Mouse (Mus musculus): ENCODE results near the gene Exoc2. TPM values are rescaled to one million over a fixed set of nuclear protein-coding genes. Genes with fewer than 3 reads are reported as not detected.
A peak's percentile ranks its signal among the peaks of the same experiment; 100 is the strongest.

Gene Exoc2
- total RNA-seq, 4 experiments from 2014 or later, result 41.5 to 47.2 (median 43.8) TPM

GRCm38 (mm10) chr13:30824903-30825302 lies 149.0 kb downstream of the Exoc2 start:
- DNase-seq (ENCODE audit: low spot score in 2 of 2), result no peak

- DNase-seq (ENCODE audit: low spot score in 2 of 2), result no peak
Observed at GRCm38 (mm10) chr13:30820555-30820954, 153.3 kb downstream of the Exoc2 start.

GRCm38 (mm10) chr13:30819891-30820290 lies 154.0 kb downstream of the Exoc2 start:
- DNase-seq (ENCODE audit: low spot score in 2 of 2), result no peak

GRCm38 (mm10) chr13:30817436-30817835 lies 156.5 kb downstream of the Exoc2 start:
- no peak for DNase-seq (ENCODE audit: low spot score in 2 of 2)

GRCm38 (mm10) chr13:30814256-30814655 lies 159.6 kb downstream of the Exoc2 start:
- no peak for DNase-seq (ENCODE audit: low spot score in 2 of 2)

- no peak for DNase-seq (ENCODE audit: low spot score in 2 of 2)
Observed at GRCm38 (mm10) chr13:30813464-30813863, 160.4 kb downstream of the Exoc2 start.

- DNase-seq (ENCODE audit: low spot score in 2 of 2), result no peak
Observed at GRCm38 (mm10) chr13:30809240-30809639, 164.7 kb downstream of the Exoc2 start.

GRCm38 (mm10) chr13:30802336-30802955 lies 171.4 kb downstream of the Exoc2 start:
- no peak for DNase-seq (ENCODE audit: low spot score in 2 of 2)

GRCm38 (mm10) chr13:30801886-30802285 lies 172.0 kb downstream of the Exoc2 start:
- no peak for DNase-seq (ENCODE audit: low spot score in 2 of 2)

GRCm38 (mm10) chr13:30795960-30796359 lies 177.9 kb downstream of the Exoc2 start:
- DNase-seq (ENCODE audit: low spot score in 2 of 2), result no peak

- DNase-seq (ENCODE audit: low spot score in 2 of 2), result peak in 1 of 2 experiments; percentile 4
Observed at GRCm38 (mm10) chr13:30793616-30794015, 180.3 kb downstream of the Exoc2 start.

- peak in 1 of 2 experiments; percentile 3 for DNase-seq (ENCODE audit: low spot score in 2 of 2)
Observed at GRCm38 (mm10) chr13:30793196-30793595, 180.7 kb downstream of the Exoc2 start.

GRCm38 (mm10) chr13:30792741-30793140 lies 181.2 kb downstream of the Exoc2 start:
- no peak for DNase-seq (ENCODE audit: low spot score in 2 of 2)

GRCm38 (mm10) chr13:30792308-30792707 lies 181.6 kb downstream of the Exoc2 start:
- no peak for DNase-seq (ENCODE audit: low spot score in 2 of 2)

- DNase-seq (ENCODE audit: low spot score in 2 of 2), result no peak
Observed at GRCm38 (mm10) chr13:30790016-30790415, 183.9 kb downstream of the Exoc2 start.

- no peak for DNase-seq (ENCODE audit: low spot score in 2 of 2)
Observed at GRCm38 (mm10) chr13:30788421-30788820, 185.5 kb downstream of the Exoc2 start.

- no peak for DNase-seq (ENCODE audit: low spot score in 2 of 2)
Observed at GRCm38 (mm10) chr13:30787960-30788359, 185.9 kb downstream of the Exoc2 start.

- DNase-seq (ENCODE audit: low spot score in 2 of 2), result no peak
Observed at GRCm38 (mm10) chr13:30787556-30787955, 186.3 kb downstream of the Exoc2 start.

- DNase-seq (ENCODE audit: low spot score in 2 of 2), result no peak
Observed at GRCm38 (mm10) chr13:30787036-30787320, 186.9 kb downstream of the Exoc2 start.

- DNase-seq (ENCODE audit: low spot score in 2 of 2), result peak; percentile 55 to 92
Observed at GRCm38 (mm10) chr13:30786235-30787035, 187.5 kb downstream of the Exoc2 start.

- no peak for DNase-seq (ENCODE audit: low spot score in 2 of 2)
Observed at GRCm38 (mm10) chr13:30785423-30786040, 188.4 kb downstream of the Exoc2 start.

- DNase-seq (ENCODE audit: low spot score in 2 of 2), result no peak
Observed at GRCm38 (mm10) chr13:30782419-30782818, 191.5 kb downstream of the Exoc2 start.

- no peak for DNase-seq (ENCODE audit: low spot score in 2 of 2)
Observed at GRCm38 (mm10) chr13:30781905-30782304, 192.0 kb downstream of the Exoc2 start.

Measured in left cerebral cortex, adult 8-10 months (tissue).